Comparison of ENCODE assay signal across 8 mouse cellular contexts in the genomic region with DNA sequence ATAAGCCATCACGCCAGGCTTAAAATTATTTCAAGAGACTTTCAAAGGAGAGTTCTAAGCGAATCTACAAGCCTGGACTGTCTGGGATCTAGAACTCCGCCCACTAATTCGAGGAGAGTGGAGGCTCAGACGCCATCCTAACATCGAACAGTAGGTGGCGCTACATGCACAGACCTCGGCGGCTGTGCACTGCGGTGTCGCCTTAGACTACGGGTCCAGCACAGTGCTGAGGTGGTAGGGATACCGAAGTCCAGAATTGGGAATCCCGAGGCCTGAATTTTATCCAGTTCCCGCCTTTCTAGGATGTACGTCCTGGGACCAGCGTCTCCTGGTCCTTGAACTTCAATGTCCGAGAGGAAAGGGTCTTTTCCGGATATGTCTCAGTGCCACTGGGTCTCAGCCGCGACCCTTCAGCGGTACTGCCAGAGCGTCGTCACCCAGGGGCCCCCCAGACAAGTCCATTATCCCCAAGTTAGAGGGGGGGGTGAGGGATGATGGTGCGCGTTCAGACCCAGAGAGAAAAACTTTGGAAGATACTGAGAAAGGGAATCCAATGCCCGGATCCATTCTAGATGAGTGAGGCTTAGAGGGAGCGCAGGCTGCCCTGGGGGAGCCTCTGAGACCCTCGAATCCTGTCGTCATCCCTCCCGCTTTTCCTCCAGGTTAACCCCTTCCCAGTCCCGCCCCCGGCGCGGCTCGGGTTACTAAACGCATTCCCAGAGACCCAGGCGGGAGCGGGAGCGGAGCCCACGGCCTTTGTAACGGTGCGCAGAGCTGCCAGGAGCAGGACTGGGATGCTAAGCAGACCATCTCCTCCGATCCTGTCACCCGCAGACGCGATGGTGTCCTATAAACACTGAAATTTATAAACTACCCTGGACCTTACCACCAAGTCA. TPM values are rescaled to one million over a fixed set of nuclear protein-coding genes. Genes with fewer than 3 reads are reported as not detected.
A peak's percentile ranks its signal among the peaks of the same experiment; 100 is the strongest.
DNase-seq lines count a peak whose midpoint lies in the region; ATAC-seq and TF ChIP-seq lines count a peak whose summit lies in the region.

No protein-coding gene starts in this region.

- peak overlapping the region; percentile 29 for H3K4me3 ChIP-seq in C2C12 (ENCODE audit: insufficient read depth, poor library complexity, severe bottlenecking)
- H3K4me3 ChIP-seq in heart, embryonic 14.5 days (ENCODE audit: control insufficient read depth in 1 of 2, insufficient read depth in 1 of 2, low read depth in 1 of 2, low read length in 2 of 2): peak overlapping the region; percentile 37 to 41
- H3K4me3 ChIP-seq in liver, embryonic 12.5 days: peak overlapping the region; percentile 6
- peak overlapping the region; percentile 39 for H3K4me3 ChIP-seq in stomach, embryonic 14.5 days (ENCODE audit: low read depth, low read length)

- peak; percentile 95 for TF ChIP-seq CTCF in C2C12 (IDR thresholded peaks at IDR 0.05; ENCODE audit: control insufficient read depth, insufficient read depth, insufficient read length)
- TF ChIP-seq CTCF in brain, embryonic 14.5 days (IDR thresholded peaks at IDR 0.05; ENCODE audit: borderline replicate concordance, extremely low read depth, insufficient read depth, insufficient read length): peak; percentile 99

- WGBS in heart, embryonic 14.5 days: under 1% methylated on average over 47 of the region's 47 CpGs
- 3% methylated on average over 47 of the region's 47 CpGs for WGBS in liver, embryonic 12.5 days (ENCODE audit: insufficient replicate concordance)
- WGBS in stomach, embryonic 14.5 days: under 1% methylated on average over 47 of the region's 47 CpGs

- peaks cover 9 to 41% of the 10 kb centered on the region in 2 experiments; a peak in 3 of 4 replicates for H3K4me1 ChIP-seq in heart, embryonic 14.5 days (ENCODE audit: control insufficient read depth in 2 of 2, insufficient read depth in 2 of 2, low read length in 2 of 2)
- H3K4me1 ChIP-seq in liver, embryonic 12.5 days: peaks cover 52% of the 10 kb centered on the region
- H3K4me1 ChIP-seq in stomach, embryonic 14.5 days (ENCODE audit: control insufficient read depth, insufficient read depth, low read length): peaks cover 25% of the 10 kb centered on the region; the same call in 1 of the 2 replicates

- H3K36me3 ChIP-seq in C2C12 (ENCODE audit: control insufficient read depth, insufficient read depth): no peaks in the 10 kb centered on the region
- H3K36me3 ChIP-seq in heart, embryonic 14.5 days (ENCODE audit: control insufficient read depth, insufficient read depth, low read length): no peaks in the 10 kb centered on the region
- H3K36me3 ChIP-seq in liver, embryonic 12.5 days: no peaks in the 10 kb centered on the region
- H3K36me3 ChIP-seq in stomach, embryonic 14.5 days (ENCODE audit: control insufficient read depth, insufficient read depth, low read length): no peaks in the 10 kb centered on the region

- no peaks in the 10 kb centered on the region for H3K9me3 ChIP-seq in heart, embryonic 14.5 days (ENCODE audit: control insufficient read depth, low read length)
- H3K9me3 ChIP-seq in liver, embryonic 12.5 days (replicated peaks): no peaks in the 10 kb centered on the region
- H3K9me3 ChIP-seq in stomach, embryonic 14.5 days (ENCODE audit: control insufficient read depth, low read depth, low read length): no peaks in the 10 kb centered on the region

- peak overlapping the region; percentile 63 for H3ac ChIP-seq in C2C12 (ENCODE audit: control insufficient read depth, insufficient read length, low read depth)

- no peaks in the 10 kb centered on the region for H3K79me2 ChIP-seq in C2C12 (ENCODE audit: control insufficient read depth, insufficient read depth)

- 0 out of 2 replicates have a peak, but pooled peaks have one; percentile 18 for TF ChIP-seq POLR2A in brain, embryonic 14.5 days (IDR thresholded peaks at IDR 0.05; ENCODE audit: borderline replicate concordance, extremely low read depth, insufficient read depth, insufficient read length, poor library complexity, severe bottlenecking)

- peak; percentile 93 for DNase-seq in brain, embryonic 14.5 days (ENCODE audit: low read depth)
- peak; percentile 95 for DNase-seq in kidney, postnatal 10 days
- DNase-seq in natural killer cell, adult 2 months (ENCODE audit: low spot score in 2 of 2): peak; percentile 78 to 84

- H3K79me3 ChIP-seq in C2C12 (ENCODE audit: low read depth): no peaks in the 10 kb centered on the region

- peak overlapping the region; percentile 66 for H3K4me2 ChIP-seq in heart, embryonic 14.5 days (ENCODE audit: low read length)
- peak overlapping the region; percentile 51 for H3K4me2 ChIP-seq in liver, embryonic 12.5 days
- peak overlapping the region; percentile 75 for H3K4me2 ChIP-seq in stomach, embryonic 14.5 days (replicated peaks; ENCODE audit: low read depth, low read length)

- peak; percentile 82 for ATAC-seq in erythroid progenitor cell, adult 5-6 weeks (replicated peaks; ENCODE audit: low FRiP score, poor library complexity, severe bottlenecking)
- ATAC-seq in heart, embryonic 14.5 days (ENCODE audit: insufficient number of reproducible peaks, insufficient read depth, low FRiP score, low read depth): peak; percentile 63
- peak; percentile 65 for ATAC-seq in liver, embryonic 12.5 days
- peak; percentile 71 for ATAC-seq in stomach, embryonic 14.5 days (ENCODE audit: insufficient number of reproducible peaks, insufficient read depth, low FRiP score, low read depth)

- peak overlapping the region; percentile 47; the same call in 1 of the 2 replicates for H3K9ac ChIP-seq in heart, embryonic 14.5 days (ENCODE audit: low read length)
- H3K9ac ChIP-seq in liver, embryonic 12.5 days: no peak overlapping the region
- 0 out of 2 replicates have a peak overlapping the region, but pooled peaks have one; percentile 0 for H3K9ac ChIP-seq in stomach, embryonic 14.5 days (replicated peaks; ENCODE audit: low read depth, low read length)

- no peaks in the 10 kb centered on the region for H3K27me3 ChIP-seq in C2C12 (ENCODE audit: control insufficient read depth, insufficient read depth, insufficient read length)
- peaks cover 75% of the 10 kb centered on the region for H3K27me3 ChIP-seq in heart, embryonic 14.5 days (ENCODE audit: control insufficient read depth, insufficient read depth, low read length)
- peaks cover 94% of the 10 kb centered on the region for H3K27me3 ChIP-seq in liver, embryonic 12.5 days (replicated peaks)
- H3K27me3 ChIP-seq in stomach, embryonic 14.5 days (ENCODE audit: control insufficient read depth, insufficient read depth, low read length): peaks cover 3% of the 10 kb centered on the region; the same call in 1 of the 2 replicates

- no peak overlapping the region for H3K27ac ChIP-seq in heart, embryonic 14.5 days (replicated peaks in 1 of 2; ENCODE audit: control insufficient read depth in 1 of 2, insufficient read depth in 1 of 2, low read depth in 2 of 2, low read length in 2 of 2)
- no peak overlapping the region for H3K27ac ChIP-seq in liver, embryonic 12.5 days
- H3K27ac ChIP-seq in stomach, embryonic 14.5 days (ENCODE audit: low read length): peak overlapping the region; percentile 63

TF ChIP-seq in C2C12, 6 proteins besides CTCF, POLR2A, EP300 and RAD21:
- TF ChIP-seq MYOD1 (IDR thresholded peaks at IDR 0.05; ENCODE audit: control insufficient read depth, insufficient read length, low read depth): no peak
- no peak for TF ChIP-seq CEBPB (IDR thresholded peaks at IDR 0.05; ENCODE audit: low read depth)
- no peak for TF ChIP-seq USF1 (IDR thresholded peaks at IDR 0.05; ENCODE audit: low read depth)
- no peak for TF ChIP-seq FOSL1 (IDR thresholded peaks at IDR 0.05; ENCODE audit: insufficient read depth, low read length, poor library complexity, severe bottlenecking)
- TF ChIP-seq MAX (IDR thresholded peaks at IDR 0.05): no peak
- no peak for TF ChIP-seq MYOG (IDR thresholded peaks at IDR 0.05; ENCODE audit: control insufficient read depth, extremely low read depth, insufficient read length)

RNA-seq across cellular contexts. Expression of gene Ltbp4, which starts 1.3 kb away (rescaled TPM):
- 22.9 TPM for polyA plus RNA-seq in C2C12 (2012; fragmentation: generic; extraction: Trizol)
- polyA plus RNA-seq in brain, embryonic 14.5 days (2012; rRNA removed): 24.3 and 24.4 TPM in 2 replicates
- total RNA-seq in erythroid progenitor cell, adult 5-6 weeks (2015; ENCODE audit: low replicate concordance): not detected in 2 replicates
- total RNA-seq in erythroid progenitor cell, adult 5-6 weeks (2017; ENCODE audit: low replicate concordance): 0.61 TPM in 1 of 2 replicates, not detected in the other
- polyA plus RNA-seq in heart, embryonic 14.5 days (2014; fragmentation: Nextera tagmentation; extraction: Ambion mirVana): 47.7 and 55.1 TPM in 2 replicates
- 5.7 TPM in 2 replicates for polyA plus RNA-seq in liver, embryonic 12.5 days (2016; fragmentation: Nextera tagmentation; extraction: Ambion mirVana)
- polyA plus RNA-seq in stomach, embryonic 14.5 days (2014; fragmentation: Nextera tagmentation; extraction: Ambion mirVana): 178 and 189 TPM in 2 replicates

RNA-seq across cellular contexts. Expression of gene Shkbp1, which starts 19.6 kb away (rescaled TPM):
- 27.6 TPM for polyA plus RNA-seq in C2C12 (2012; fragmentation: generic; extraction: Trizol)
- 142 and 232 TPM in 2 replicates for polyA plus RNA-seq in brain, embryonic 14.5 days (2012; rRNA removed)
- total RNA-seq in erythroid progenitor cell, adult 5-6 weeks (2015; ENCODE audit: low replicate concordance): 11.5 and 20.5 TPM in 2 replicates
- total RNA-seq in erythroid progenitor cell, adult 5-6 weeks (2017; ENCODE audit: low replicate concordance): 4.7 and 5.1 TPM in 2 replicates
- 18.3 and 22.0 TPM in 2 replicates for polyA plus RNA-seq in heart, embryonic 14.5 days (2014; fragmentation: Nextera tagmentation; extraction: Ambion mirVana)
- 32.1 and 36.1 TPM in 2 replicates for polyA plus RNA-seq in liver, embryonic 12.5 days (2016; fragmentation: Nextera tagmentation; extraction: Ambion mirVana)
- polyA plus RNA-seq in stomach, embryonic 14.5 days (2014; fragmentation: Nextera tagmentation; extraction: Ambion mirVana): 41.5 and 41.6 TPM in 2 replicates

RNA-seq across cellular contexts. Expression of gene Gm20479, which starts 21.0 kb away (rescaled TPM):
- not detected for polyA plus RNA-seq in C2C12 (2012; fragmentation: generic; extraction: Trizol)
- 0.20 TPM in 1 of 2 replicates, not detected in the other for polyA plus RNA-seq in brain, embryonic 14.5 days (2012; rRNA removed)
- total RNA-seq in erythroid progenitor cell, adult 5-6 weeks (2015; ENCODE audit: low replicate concordance): 8.0 TPM in 1 of 2 replicates, not detected in the other
- total RNA-seq in erythroid progenitor cell, adult 5-6 weeks (2017; ENCODE audit: low replicate concordance): not detected in 2 replicates
- not detected in 2 replicates for polyA plus RNA-seq in heart, embryonic 14.5 days (2014; fragmentation: Nextera tagmentation; extraction: Ambion mirVana)
- not detected in 2 replicates for polyA plus RNA-seq in liver, embryonic 12.5 days (2016; fragmentation: Nextera tagmentation; extraction: Ambion mirVana)
- 0.53 and 1.9 TPM in 2 replicates for polyA plus RNA-seq in stomach, embryonic 14.5 days (2014; fragmentation: Nextera tagmentation; extraction: Ambion mirVana)
